Mouse (Mus musculus) embryo, embryonic 9.5 days (tissue): ENCODE measurements around the gene 4930438A08Rik.
A peak's percentile ranks its signal among the peaks of the same experiment; 100 is the strongest.
"Not testable (repeated sequence)": the region's sequence is repeated elsewhere in the genome, so short reads cannot be mapped to it uniquely, and the experiment has no call there.

Experiments
- DNase-seq: peaks from one replicate; pipeline ENCODE4 v3.0.0-alpha.2; 2017; ENCODE audit errors: extremely low spot score

4930438A08Rik gene

GRCm38 (mm10) chr11:58281970-58282496 is 7.4 kb downstream of the 4930438A08Rik start:
- no peak for DNase-seq

- no peak for DNase-seq
Observed at GRCm38 (mm10) chr11:58282518-58282917, 7.9 kb downstream of the 4930438A08Rik start.

- no peak for DNase-seq
Observed at GRCm38 (mm10) chr11:58289992-58290682, 15.5 kb downstream of the 4930438A08Rik start.

GRCm38 (mm10) chr11:58290812-58291211 is 16.2 kb downstream of the 4930438A08Rik start:
- no peak for DNase-seq

- DNase-seq = no peak
Observed at GRCm38 (mm10) chr11:58292791-58293190, 18.2 kb downstream of the 4930438A08Rik start.

- DNase-seq = no peak
Observed at GRCm38 (mm10) chr11:58297396-58297795, 22.8 kb downstream of the 4930438A08Rik start.

- peak; percentile 89 for DNase-seq
Observed at GRCm38 (mm10) chr11:58301057-58301456, 26.5 kb downstream of the 4930438A08Rik start.

GRCm38 (mm10) chr11:58301837-58302754 is 27.5 kb downstream of the 4930438A08Rik start:
- peak; percentile 100 for DNase-seq

- no peak for DNase-seq
Observed at GRCm38 (mm10) chr11:58302774-58303445, 28.3 kb downstream of the 4930438A08Rik start.

DNA sequence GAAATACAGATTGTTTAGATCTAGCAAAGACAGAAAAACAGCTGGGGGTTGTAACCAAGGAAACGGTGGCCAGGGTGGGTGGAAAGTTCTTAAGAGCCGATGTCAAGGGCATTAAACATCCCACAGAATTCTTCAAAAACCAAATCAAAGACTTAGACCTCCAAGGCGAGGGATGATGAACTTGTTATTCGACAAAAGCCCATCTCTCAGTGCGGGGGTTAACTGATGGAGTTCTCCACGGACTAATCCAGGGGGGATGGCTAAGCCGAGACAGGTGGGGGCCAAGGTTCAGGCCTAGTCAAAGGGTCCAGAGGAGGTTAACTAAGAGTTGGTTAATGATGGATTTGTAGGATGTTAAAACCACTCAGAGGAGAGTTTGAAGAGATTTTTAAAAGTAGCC is 29.0 kb downstream of the 4930438A08Rik start:
- DNase-seq = peak; percentile 17

- DNase-seq = not testable (repeated sequence)
Observed at GRCm38 (mm10) chr11:58305299-58305698, 30.7 kb downstream of the 4930438A08Rik start.

DNA sequence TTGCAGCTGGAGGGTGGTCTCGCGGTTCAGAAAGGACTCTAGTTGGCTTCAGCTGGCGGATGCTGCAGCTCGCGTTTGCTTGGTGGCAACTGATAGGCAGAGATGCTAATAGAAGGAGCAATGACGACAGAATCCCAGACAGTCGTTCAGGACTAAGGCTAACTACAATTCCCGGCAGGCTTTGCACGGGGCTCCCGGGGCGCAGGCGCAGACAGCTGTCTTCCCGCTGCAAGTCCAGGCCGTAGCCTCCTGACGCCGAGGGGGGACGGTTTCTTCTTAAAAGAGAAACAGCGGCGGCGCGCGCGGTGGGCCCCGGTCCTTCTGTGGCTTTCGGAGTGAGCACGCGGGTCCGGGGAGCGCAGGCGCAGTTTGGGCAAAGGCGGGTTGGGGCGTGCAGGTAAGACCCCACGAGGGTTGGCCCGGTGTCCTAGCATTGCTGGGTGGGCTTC is 32.3 kb downstream of the 4930438A08Rik start, which contains the start of gene Zfp692:
TSS of gene Zfp692 (plus strand) at position 210 of the 449 bp plus-strand sequence.
- peak; percentile 93 for DNase-seq

- DNase-seq = peak; percentile 82
Observed at GRCm38 (mm10) chr11:58307411-58308080, 32.9 kb downstream of the 4930438A08Rik start.

DNA sequence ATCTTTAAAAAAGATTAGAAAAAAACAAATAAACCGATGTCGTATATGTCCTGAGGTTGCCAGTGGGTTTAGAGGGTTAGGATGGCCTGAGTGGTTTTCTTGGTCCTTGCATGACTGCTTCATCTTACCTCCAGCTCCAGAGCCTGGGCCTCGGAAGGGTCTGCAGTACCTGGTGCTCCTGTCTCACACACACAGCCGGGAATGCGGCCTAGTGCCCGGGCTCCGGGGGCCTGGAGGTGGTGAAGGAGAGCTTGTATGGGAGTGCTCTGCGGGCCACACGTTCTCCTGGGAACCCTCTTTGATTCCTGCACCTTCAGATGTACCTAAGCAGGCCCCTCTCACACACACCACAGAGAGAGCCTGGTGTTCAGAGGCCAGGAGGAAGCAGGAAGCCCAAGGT is 34.1 kb downstream of the 4930438A08Rik start:
- DNase-seq = no peak

GRCm38 (mm10) chr11:58314069-58314468 is 39.5 kb downstream of the 4930438A08Rik start:
- no peak for DNase-seq

- DNase-seq = no peak
Observed at GRCm38 (mm10) chr11:58315536-58316168, 41.1 kb downstream of the 4930438A08Rik start.

DNA sequence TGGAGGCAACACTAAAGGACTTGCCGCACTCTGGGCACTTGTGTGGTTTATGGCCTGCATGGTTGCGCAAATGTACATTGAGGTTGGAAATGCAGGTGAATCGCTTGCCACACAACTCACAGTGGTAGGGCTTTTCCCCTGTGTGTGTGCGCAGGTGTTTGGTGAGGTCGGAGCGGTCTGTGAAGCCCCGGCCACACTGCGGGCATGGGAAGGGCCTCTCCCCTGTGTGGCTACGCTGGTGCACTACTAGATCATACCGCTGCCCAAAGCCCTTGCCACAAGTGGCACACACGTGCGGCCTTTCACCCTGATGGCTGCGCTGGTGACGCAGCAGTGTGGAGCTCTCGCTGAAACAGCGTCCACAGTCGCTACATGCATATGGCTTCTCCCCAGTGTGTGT is 41.7 kb downstream of the 4930438A08Rik start:
- no peak for DNase-seq

- no peak for DNase-seq
Observed at GRCm38 (mm10) chr11:58316768-58317390, 42.3 kb downstream of the 4930438A08Rik start.

- DNase-seq = peak; percentile 97
Observed at GRCm38 (mm10) chr11:58322824-58323569, 48.4 kb downstream of the 4930438A08Rik start.
